Mouse (Mus musculus): ENCODE results near the gene Cfd. TPM values are rescaled to one million over a fixed set of nuclear protein-coding genes. Genes with fewer than 3 reads are reported as not detected.

Cfd gene
- polyA plus RNA-seq, 1 experiment: 1,335 TPM

- TF ChIP-seq POLR2A (IDR thresholded peaks at IDR 0.05; ENCODE audit: low read depth, low read length): no peak
- TF ChIP-seq CTCF (conservative IDR thresholded peaks at IDR 0.05; ENCODE audit: insufficient read depth, insufficient read length, low read depth, low read length): no peak
- DNase-seq: no peak
- Histone ChIP-seq H3K36me3 (ENCODE audit: control insufficient read depth, insufficient read depth, low read length) (peaks cover 2% of the 10 kb centered on the region; the same call in 1 of the 2 replicates), H3K4me3 (ENCODE audit: insufficient read depth, low read depth, low read length) (no peak overlapping the region), H3K4me1 (ENCODE audit: control insufficient read depth, insufficient read depth, low read length) (peaks cover 15% of the 10 kb centered on the region), H3K27me3 (replicated peaks; ENCODE audit: control insufficient read depth, insufficient read depth, low read length) (no peaks in the 10 kb centered on the region), H3K27ac (ENCODE audit: insufficient read depth, low read depth, low read length) (no peak overlapping the region)
- 82% methylated on average over 11 of the region's 11 CpGs for WGBS
Observed at GRCm38 (mm10) chr10:79866601-79867000, 24.1 kb upstream of the Cfd start.

GRCm38 (mm10) chr10:79871845-79872244 lies 18.8 kb upstream of the Cfd start:
- WGBS: 92% methylated on average over 8 of the region's 8 CpGs

GRCm38 (mm10) chr10:79872862-79873261 lies 17.8 kb upstream of the Cfd start:
- 65% methylated on average over 3 of the region's 3 CpGs for WGBS
- TF ChIP-seq POLR2A (IDR thresholded peaks at IDR 0.05; ENCODE audit: low read depth, low read length) (no peak), CTCF (conservative IDR thresholded peaks at IDR 0.05; ENCODE audit: insufficient read depth, insufficient read length, low read depth, low read length) (no peak)
- Histone ChIP-seq H3K27ac (ENCODE audit: insufficient read depth, low read depth, low read length) (no peak overlapping the region), H3K4me3 (ENCODE audit: insufficient read depth, low read depth, low read length) (no peak overlapping the region), H3K4me1 (ENCODE audit: control insufficient read depth, insufficient read depth, low read length) (0 out of 2 replicates have a peak, but pooled peaks cover 6% of the 10 kb centered on the region), H3K36me3 (ENCODE audit: control insufficient read depth, insufficient read depth, low read length) (no peaks in the 10 kb centered on the region), H3K27me3 (replicated peaks; ENCODE audit: control insufficient read depth, insufficient read depth, low read length) (no peaks in the 10 kb centered on the region)
- DNase-seq: no peak

More at GRCm38 (mm10) chr10:79871845-79872244, 18.8 kb upstream of the Cfd start:
- Histone ChIP-seq H3K4me1 (ENCODE audit: control insufficient read depth, insufficient read depth, low read length) (0 out of 2 replicates have a peak, but pooled peaks cover 6% of the 10 kb centered on the region), H3K4me3 (ENCODE audit: insufficient read depth, low read depth, low read length) (no peak overlapping the region), H3K36me3 (ENCODE audit: control insufficient read depth, insufficient read depth, low read length) (no peaks in the 10 kb centered on the region), H3K27me3 (replicated peaks; ENCODE audit: control insufficient read depth, insufficient read depth, low read length) (no peaks in the 10 kb centered on the region), H3K27ac (ENCODE audit: insufficient read depth, low read depth, low read length) (no peak overlapping the region)
- DNase-seq: no peak
- TF ChIP-seq CTCF (conservative IDR thresholded peaks at IDR 0.05; ENCODE audit: insufficient read depth, insufficient read length, low read depth, low read length): no peak
- no peak for TF ChIP-seq POLR2A (IDR thresholded peaks at IDR 0.05; ENCODE audit: low read depth, low read length)

- 39% methylated on average over 6 of the region's 6 CpGs for WGBS
- H3K27ac ChIP-seq (ENCODE audit: insufficient read depth, low read depth, low read length): no peak overlapping the region
- 0 out of 2 replicates have a peak, but pooled peaks cover 6% of the 10 kb centered on the region for H3K4me1 ChIP-seq (ENCODE audit: control insufficient read depth, insufficient read depth, low read length)
- TF ChIP-seq POLR2A (IDR thresholded peaks at IDR 0.05; ENCODE audit: low read depth, low read length) (no peak), CTCF (conservative IDR thresholded peaks at IDR 0.05; ENCODE audit: insufficient read depth, insufficient read length, low read depth, low read length) (no peak)
- H3K4me3 ChIP-seq (ENCODE audit: insufficient read depth, low read depth, low read length): no peak overlapping the region
- no peaks in the 10 kb centered on the region for H3K27me3 ChIP-seq (replicated peaks; ENCODE audit: control insufficient read depth, insufficient read depth, low read length)
- no peak for DNase-seq
- H3K36me3 ChIP-seq (ENCODE audit: control insufficient read depth, insufficient read depth, low read length): no peaks in the 10 kb centered on the region
Observed at GRCm38 (mm10) chr10:79873313-79873712, 17.3 kb upstream of the Cfd start.

- TF ChIP-seq POLR2A (IDR thresholded peaks at IDR 0.05; ENCODE audit: low read depth, low read length) (no peak), CTCF (conservative IDR thresholded peaks at IDR 0.05; ENCODE audit: insufficient read depth, insufficient read length, low read depth, low read length) (no peak)
- Histone ChIP-seq H3K27me3 (replicated peaks; ENCODE audit: control insufficient read depth, insufficient read depth, low read length) (no peaks in the 10 kb centered on the region), H3K4me1 (ENCODE audit: control insufficient read depth, insufficient read depth, low read length) (0 out of 2 replicates have a peak, but pooled peaks cover 6% of the 10 kb centered on the region), H3K4me3 (ENCODE audit: insufficient read depth, low read depth, low read length) (peak overlapping the region; percentile 47), H3K27ac (ENCODE audit: insufficient read depth, low read depth, low read length) (no peak overlapping the region), H3K36me3 (ENCODE audit: control insufficient read depth, insufficient read depth, low read length) (no peaks in the 10 kb centered on the region)
- WGBS: 9% methylated on average over 26 of the region's 26 CpGs
- no peak for DNase-seq
Observed at GRCm38 (mm10) chr10:79873715-79874289, 16.9 kb upstream of the Cfd start.

DNA sequence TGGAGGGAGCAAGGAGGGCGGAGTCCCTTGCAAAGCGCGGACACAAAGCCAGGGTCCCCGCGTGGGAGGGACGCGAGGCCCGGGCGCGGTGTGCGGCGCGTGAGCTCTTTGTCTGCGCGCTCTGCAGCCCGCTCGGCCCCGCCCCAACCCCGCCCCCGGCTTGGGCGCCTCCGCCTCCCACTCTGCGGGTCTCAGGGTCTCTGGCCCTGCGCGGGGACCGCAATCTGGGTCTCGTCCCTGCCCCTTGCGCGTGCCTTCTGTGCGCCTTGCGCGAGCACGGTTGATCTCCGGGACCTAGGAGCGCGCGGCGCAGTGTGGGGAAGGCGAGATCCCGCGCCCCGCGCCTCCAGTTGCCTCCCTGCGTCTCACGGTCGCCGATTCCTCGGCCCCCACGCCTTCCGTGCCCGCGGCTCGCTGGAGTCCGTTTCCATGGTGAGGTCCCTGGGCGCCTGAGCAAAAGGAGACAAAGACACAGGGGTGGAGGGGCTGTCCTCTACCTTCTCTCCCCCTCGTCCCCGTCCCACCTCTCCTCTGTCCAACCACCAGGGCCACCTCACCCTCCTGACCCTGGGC lies 16.3 kb upstream of the Cfd start, which contains the start of the genes Prtn3 and Plppr3:
Gene Prtn3, plus strand, starts transcription at position 187 of the 573 bp plus-strand sequence.
Gene Plppr3, minus strand, starts transcription at position 345 of the 573 bp plus-strand sequence.
- Histone ChIP-seq H3K36me3 (ENCODE audit: control insufficient read depth, insufficient read depth, low read length) (no peaks in the 10 kb centered on the region), H3K4me3 (ENCODE audit: insufficient read depth, low read depth, low read length) (peak within 1 kb of the TSS; percentile 47), H3K27me3 (replicated peaks; ENCODE audit: control insufficient read depth, insufficient read depth, low read length) (no peaks in the 10 kb centered on the region), H3K27ac (ENCODE audit: insufficient read depth, low read depth, low read length) (no peak within 1 kb of the TSS), H3K4me1 (ENCODE audit: control insufficient read depth, insufficient read depth, low read length) (0 out of 2 replicates have a peak, but pooled peaks cover 6% of the 10 kb centered on the region)
- DNase-seq: no peak
- WGBS: 2% methylated on average over 57 of the region's 57 CpGs
- TF ChIP-seq CTCF (conservative IDR thresholded peaks at IDR 0.05; ENCODE audit: insufficient read depth, insufficient read length, low read depth, low read length): no peak
- TF ChIP-seq POLR2A (IDR thresholded peaks at IDR 0.05; ENCODE audit: low read depth, low read length): no peak

GRCm38 (mm10) chr10:79877174-79877573 lies 13.5 kb upstream of the Cfd start:
- no peak overlapping the region for H3K4me3 ChIP-seq (ENCODE audit: insufficient read depth, low read depth, low read length)
- 65% methylated on average over 1 of the region's 1 CpGs for WGBS
- no peak for DNase-seq
- TF ChIP-seq POLR2A (IDR thresholded peaks at IDR 0.05; ENCODE audit: low read depth, low read length) (no peak), CTCF (conservative IDR thresholded peaks at IDR 0.05; ENCODE audit: insufficient read depth, insufficient read length, low read depth, low read length) (no peak)
- H3K36me3 ChIP-seq (ENCODE audit: control insufficient read depth, insufficient read depth, low read length): no peaks in the 10 kb centered on the region
- H3K27ac ChIP-seq (ENCODE audit: insufficient read depth, low read depth, low read length): no peak overlapping the region
- H3K4me1 ChIP-seq (ENCODE audit: control insufficient read depth, insufficient read depth, low read length): 0 out of 2 replicates have a peak, but pooled peaks cover 9% of the 10 kb centered on the region
- H3K27me3 ChIP-seq (replicated peaks; ENCODE audit: control insufficient read depth, insufficient read depth, low read length): no peaks in the 10 kb centered on the region
